Mouse (Mus musculus) hindbrain, embryonic 13.5 days (tissue): ENCODE data around the gene Cep72. TPM values are rescaled to one million over a fixed set of nuclear protein-coding genes. Genes with fewer than 3 reads are reported as not detected.

Experiments
- ATAC-seq: fragments of 200-750 bp; cut with Nextera tagmentation; 2 replicates; pipeline ENCODE4 v1.8.0; 2017; ENCODE audit warnings: moderate TSS enrichment; ENCODE audit not compliant: low FRiP score
- H3K27ac ChIP-seq: fragments of 300-500 bp; sonication (generic); 2 replicates; pipeline ENCODE4 v1.5.1; 2015; ENCODE audit warnings: inconsistent platforms, mild to moderate bottlenecking, moderate library complexity
- H3K27me3 ChIP-seq: fragments of 300-500 bp; sonication (generic); 2 replicates; pipeline ENCODE4 v1.6.1; 2015; ENCODE audit warnings: mild to moderate bottlenecking, inconsistent platforms
- H3K36me3 ChIP-seq: fragments of 300-500 bp; sonication (generic); 2 replicates; pipeline ENCODE4 v1.6.1; 2015; ENCODE audit warnings: mild to moderate bottlenecking, inconsistent platforms
- H3K4me1 ChIP-seq: fragments of 300-500 bp; sonication (generic); replicated peaks from 2 replicates; pipeline ENCODE4 v1.6.1; 2015; ENCODE audit warnings: inconsistent platforms
- H3K4me2 ChIP-seq: fragments of 300-500 bp; sonication (generic); 2 replicates; pipeline ENCODE4 v1.6.1; 2015; ENCODE audit warnings: inconsistent platforms, mild to moderate bottlenecking, moderate library complexity
- H3K4me3 ChIP-seq: fragments of 300-500 bp; sonication (generic); 2 replicates; pipeline ENCODE4 v1.5.1; 2015; ENCODE audit warnings: mild to moderate bottlenecking, inconsistent platforms
- H3K9ac ChIP-seq: fragments of 300-500 bp; sonication (generic); 2 replicates; pipeline ENCODE4 v1.6.1; 2015; ENCODE audit warnings: mild to moderate bottlenecking, inconsistent platforms
- H3K9me3 ChIP-seq: fragments of 300-500 bp; sonication (generic); 2 replicates; pipeline ENCODE4 v1.6.1; 2016; ENCODE audit warnings: inconsistent platforms
- WGBS: fragments of 180-500 bp; shearing (Covaris S2); methylation state at CpG from one replicate; pipeline ENCODE4 v1.1.7; 2015; 5-methylcytosine and 5-hydroxymethylcytosine counted together
- polyA plus RNA-seq: library from polyadenylated mRNA; unstranded; fragments of >200 nt; fragmentation: Nextera tagmentation; extraction: Ambion mirVana; gene quantifications from 2 replicates; pipeline ENCODE4 v1.2.1, GENCODE M21; 2015

The Cep72 gene
- polyA plus RNA-seq, 1 experiment from 2014 or later, result 10.0 TPM

DNA sequence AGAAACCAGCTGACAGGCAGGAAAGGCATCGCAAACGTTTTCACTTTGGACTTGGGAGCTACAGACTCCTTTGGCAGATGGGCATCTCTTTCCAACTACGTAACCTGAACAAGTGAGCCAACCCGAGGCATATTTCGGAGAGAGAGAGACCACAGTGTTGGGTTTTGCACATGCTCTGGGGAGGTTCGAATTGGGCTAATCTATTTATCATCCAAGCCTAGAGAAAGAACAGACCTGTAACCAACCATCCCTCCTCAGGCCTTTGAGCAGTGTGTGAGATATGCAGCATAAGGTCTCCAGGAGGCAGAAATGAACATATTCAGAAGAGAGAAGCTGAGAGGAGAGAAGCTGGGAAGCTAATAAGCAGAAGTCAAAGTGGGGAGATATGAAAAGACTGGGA is 61.1 kb downstream of the Cep72 start:
- Histone ChIP-seq H3K9me3 (no peaks in the 10 kb centered on the region), H3K9ac (no peak overlapping the region), H3K4me1 (no peaks in the 10 kb centered on the region), H3K27ac (no peak overlapping the region), H3K4me3 (no peak overlapping the region), H3K4me2 (no peak overlapping the region), H3K36me3 (no peaks in the 10 kb centered on the region), H3K27me3 (peaks cover 10% of the 10 kb centered on the region)
- WGBS, result 82% methylated on average over 6 of the region's 6 CpGs
- ATAC-seq, result no peak

DNA sequence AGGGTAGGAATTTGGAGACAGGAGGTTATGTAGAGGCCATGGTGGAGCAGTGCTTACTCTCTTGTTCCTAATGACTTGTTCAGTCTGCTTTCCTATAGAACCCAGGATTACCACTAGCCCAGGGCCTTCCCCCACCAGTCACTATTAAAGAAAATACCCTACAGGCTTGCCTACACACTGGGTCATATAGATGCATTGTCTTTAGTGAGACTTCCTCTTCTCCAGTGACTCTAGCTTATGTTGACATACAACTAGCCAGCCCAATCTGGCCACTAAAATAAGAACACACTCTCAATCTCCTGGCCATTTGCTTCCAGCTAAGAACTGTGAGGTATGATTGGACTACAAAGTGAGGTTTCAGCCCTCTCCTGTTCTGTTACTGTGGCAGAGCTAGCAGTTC is 61.6 kb downstream of the Cep72 start:
- Histone ChIP-seq H3K4me2 (no peak overlapping the region), H3K4me3 (no peak overlapping the region), H3K9ac (no peak overlapping the region), H3K27me3 (peaks cover 5% of the 10 kb centered on the region), H3K36me3 (no peaks in the 10 kb centered on the region), H3K4me1 (no peaks in the 10 kb centered on the region), H3K9me3 (no peaks in the 10 kb centered on the region), H3K27ac (no peak overlapping the region)
- no peak for ATAC-seq

DNA sequence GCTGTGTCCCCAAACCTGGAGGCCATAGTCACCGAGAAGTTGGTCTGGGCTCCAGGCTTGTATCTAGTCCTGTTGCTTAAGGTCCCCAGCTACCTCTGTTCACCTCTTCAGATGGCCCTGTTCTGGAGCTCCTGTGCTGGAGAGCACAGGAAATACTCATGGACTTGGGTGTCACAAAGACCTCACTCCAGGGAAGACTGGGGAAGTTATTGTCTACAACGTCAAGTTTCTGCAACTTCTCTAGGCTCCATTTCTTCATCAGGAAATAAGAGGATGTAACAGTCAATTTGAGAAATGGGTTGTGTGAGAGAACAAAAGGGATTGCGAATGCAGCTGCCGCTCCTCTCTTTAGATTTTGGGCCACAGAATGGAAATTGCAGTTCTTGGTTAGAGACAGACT is 65.6 kb downstream of the Cep72 start:
- no peaks in the 10 kb centered on the region for H3K9me3 ChIP-seq
- ATAC-seq, result no peak
- H3K4me3 ChIP-seq, result no peak overlapping the region

DNA sequence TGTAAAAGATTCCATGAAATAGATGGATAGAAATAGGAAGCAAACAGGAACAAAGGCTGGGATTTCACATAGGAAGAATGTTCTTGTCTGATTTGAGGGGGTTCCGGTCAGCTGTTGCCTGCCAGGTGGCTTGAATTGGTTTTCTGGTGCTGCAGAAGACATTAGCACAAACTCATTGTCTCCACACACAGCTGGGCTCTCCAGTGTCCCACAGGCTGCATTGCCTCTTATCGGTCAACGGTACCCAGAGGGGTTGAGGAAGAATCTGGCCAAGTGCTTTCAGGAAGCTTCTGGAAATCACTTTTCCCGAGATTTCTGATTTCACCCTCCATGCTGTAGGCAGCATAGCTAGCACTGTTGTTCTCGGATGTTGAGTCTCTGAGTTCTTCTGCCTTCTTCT is 70.8 kb downstream of the Cep72 start:
- H3K9me3 ChIP-seq, result no peaks in the 10 kb centered on the region
- 86% methylated on average over 5 of the region's 5 CpGs for WGBS
- H3K36me3 ChIP-seq, result no peaks in the 10 kb centered on the region
- no peak overlapping the region for H3K9ac ChIP-seq
- ATAC-seq, result no peak
- H3K27me3 ChIP-seq, result 0 out of 2 replicates have a peak, but pooled peaks cover 2% of the 10 kb centered on the region
- no peak overlapping the region for H3K4me3 ChIP-seq
- no peaks in the 10 kb centered on the region for H3K4me1 ChIP-seq
- no peak overlapping the region for H3K27ac ChIP-seq
- no peak overlapping the region for H3K4me2 ChIP-seq

More for the DNA sequence above, 65.6 kb downstream of the Cep72 start:
- Histone ChIP-seq H3K27ac (no peak overlapping the region), H3K4me2 (no peak overlapping the region), H3K36me3 (no peaks in the 10 kb centered on the region), H3K9ac (no peak overlapping the region), H3K4me1 (no peaks in the 10 kb centered on the region), H3K27me3 (0 out of 2 replicates have a peak, but pooled peaks cover 3% of the 10 kb centered on the region)
- WGBS, result 79% methylated on average over 4 of the region's 4 CpGs

DNA sequence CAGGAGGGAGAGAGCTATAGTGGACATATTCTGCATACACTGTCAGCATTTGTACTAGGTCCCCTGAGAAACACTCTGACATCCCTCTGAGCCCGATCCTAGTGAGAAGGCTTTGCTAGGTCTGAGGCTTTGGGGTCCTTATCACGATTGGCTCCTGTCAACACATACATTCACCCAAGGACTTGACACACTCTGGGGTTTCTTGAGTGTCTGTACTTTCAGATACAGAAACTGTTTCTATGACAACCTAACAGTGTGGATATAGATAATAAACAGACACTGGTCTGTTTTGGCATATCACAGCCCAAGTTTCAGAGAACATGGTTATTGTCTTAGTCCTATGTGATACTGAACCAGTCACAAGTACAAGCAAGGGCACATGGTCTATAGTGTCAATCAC is 71.3 kb downstream of the Cep72 start:
- Histone ChIP-seq H3K9me3 (no peaks in the 10 kb centered on the region), H3K27me3 (no peaks in the 10 kb centered on the region), H3K9ac (no peak overlapping the region), H3K27ac (no peak overlapping the region), H3K4me1 (no peaks in the 10 kb centered on the region), H3K36me3 (no peaks in the 10 kb centered on the region), H3K4me3 (no peak overlapping the region), H3K4me2 (no peak overlapping the region)
- no peak for ATAC-seq
- 81% methylated on average over 2 of the region's 2 CpGs for WGBS

DNA sequence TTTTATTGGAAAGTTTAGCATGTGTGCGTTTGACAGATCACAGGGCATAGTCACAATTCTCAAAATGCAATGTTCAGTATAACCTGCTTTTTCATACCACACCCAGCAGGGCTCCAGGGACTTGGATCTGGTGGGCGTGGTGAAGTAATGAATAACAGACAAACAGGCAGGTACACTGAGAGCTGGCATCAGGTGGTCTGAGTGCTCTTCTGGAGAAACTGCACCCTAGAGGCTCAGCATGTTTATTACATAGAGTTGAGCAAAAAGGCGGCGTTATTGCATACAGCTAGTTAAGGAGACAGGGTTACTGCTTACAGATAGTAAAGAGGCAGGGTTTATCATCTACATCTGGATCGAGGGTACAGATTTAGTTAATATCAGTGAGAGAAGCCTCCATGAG is 71.8 kb downstream of the Cep72 start:
- no peak overlapping the region for H3K27ac ChIP-seq
- no peaks in the 10 kb centered on the region for H3K36me3 ChIP-seq
- 86% methylated on average over 5 of the region's 5 CpGs for WGBS

More for the DNA sequence above, 71.8 kb downstream of the Cep72 start:
- no peaks in the 10 kb centered on the region for H3K9me3 ChIP-seq
- H3K9ac ChIP-seq, result no peak overlapping the region
- no peak overlapping the region for H3K4me3 ChIP-seq
- H3K4me2 ChIP-seq, result no peak overlapping the region
- H3K27me3 ChIP-seq, result no peaks in the 10 kb centered on the region
- no peak for ATAC-seq
- no peaks in the 10 kb centered on the region for H3K4me1 ChIP-seq

Other genes starting within 250 kb of the Cep72 start
- gene Nkd2, start 214.7 kb downstream of the Cep72 start, polyA plus RNA-seq, result 9.5 and 9.7 TPM in 2 replicates
- 14.0 and 15.2 TPM in 2 replicates for gene Trip13, start 124.5 kb downstream of the Cep72 start, polyA plus RNA-seq
- gene Brd9, start 124.5 kb downstream of the Cep72 start, polyA plus RNA-seq, result 98.9 and 105 TPM in 2 replicates
- not detected in 2 replicates for gene Zdhhc11, start 98.4 kb downstream of the Cep72 start, polyA plus RNA-seq
- gene Tppp, start 52.9 kb downstream of the Cep72 start, polyA plus RNA-seq, result 7.3 and 8.2 TPM in 2 replicates
- gene Slc9a3, start 59.2 kb upstream of the Cep72 start, polyA plus RNA-seq, result 0.04 TPM in 2 replicates
- gene Exoc3, start 146.4 kb upstream of the Cep72 start, polyA plus RNA-seq, result 113 and 114 TPM in 2 replicates
- 0.49 and 0.61 TPM in 2 replicates for gene Ahrr, start 230.0 kb upstream of the Cep72 start, polyA plus RNA-seq